Mouse (Mus musculus) MEL (cell line): Measurements from ENCODE around the gene D630003M21Rik. TPM values are rescaled to one million over a fixed set of nuclear protein-coding genes. Genes with fewer than 3 reads are reported as not detected.

ENCODE experiments used
- DNase-seq: peaks from one replicate; pipeline ENCODE4 v3.0.0; 2011; ENCODE audit warnings: low read depth, low spot score
- H3K27ac ChIP-seq: 2 replicates; pipeline ENCODE4 v1.5.1; 2012; ENCODE audit warnings: low read depth, mild to moderate bottlenecking, control low read depth, low read length, moderate library complexity; ENCODE audit not compliant: control insufficient read depth
- H3K27me3 ChIP-seq, 2 experiments: fragments of 150-350 bp in 1 of 2; sonication (generic) in 1 of 2; 2 replicates each; pipeline ENCODE4 v1.6.1; 2012; ENCODE audit warnings: low read length in 2 of 2, mild to moderate bottlenecking in 2 of 2, improper control_type of control experiment in 1 of 2, moderate library complexity in 1 of 2; ENCODE audit not compliant: insufficient read depth in 2 of 2, control insufficient read depth in 1 of 2
- H3K36me3 ChIP-seq, 2 experiments: 2 replicates each; pipeline ENCODE4 v1.6.1; 2012 to 2014; ENCODE audit warnings: low read length in 2 of 2, improper control_type of control experiment in 1 of 2, inconsistent platforms in 1 of 2, mild to moderate bottlenecking in 1 of 2; ENCODE audit not compliant: insufficient read depth in 2 of 2, control insufficient read depth in 1 of 2
- H3K4me1 ChIP-seq, 2 experiments: fragments of 150-350 bp in 1 of 2; sonication (generic) in 1 of 2; 2 replicates each; pipeline ENCODE4 v1.6.1; 2012; ENCODE audit warnings: low read length in 2 of 2, improper control_type of control experiment in 1 of 2, mild to moderate bottlenecking in 1 of 2; ENCODE audit not compliant: insufficient read depth in 2 of 2, control insufficient read depth in 1 of 2
- H3K4me3 ChIP-seq, 2 experiments: fragments of 150-350 bp in 1 of 2; sonication (generic) in 1 of 2; 2 replicates each; pipeline ENCODE4 v1.5.1; 2012; ENCODE audit warnings: low read depth in 2 of 2, low read length in 2 of 2, mild to moderate bottlenecking in 2 of 2, moderate library complexity in 2 of 2, control low read depth in 1 of 2, improper control_type of control experiment in 1 of 2; ENCODE audit not compliant: control insufficient read depth in 1 of 2, insufficient read depth in 1 of 2
- H3K79me2 ChIP-seq: 2 replicates; pipeline ENCODE4 v1.6.1; 2012; ENCODE audit warnings: mild to moderate bottlenecking, low read length, moderate library complexity; ENCODE audit not compliant: control insufficient read depth, poor library complexity, insufficient read depth
- H3K9ac ChIP-seq: 2 replicates; pipeline ENCODE4 v1.6.1; 2012; ENCODE audit warnings: low read depth, mild to moderate bottlenecking, control low read depth, low read length, moderate library complexity; ENCODE audit not compliant: control insufficient read depth, poor library complexity, severe bottlenecking
- H3K9me3 ChIP-seq: fragments of 150-350 bp; sonication (generic); replicated peaks from 2 replicates; pipeline ENCODE4 v1.6.1; 2012; ENCODE audit warnings: mild to moderate bottlenecking, low read length, improper control_type of control experiment, moderate library complexity; ENCODE audit not compliant: insufficient read depth
- BHLHE40 ChIP-seq: IDR thresholded peaks from 2 replicates; pipeline ENCODE4 v1.6.1; 2012; ENCODE audit warnings: low read depth, mild to moderate bottlenecking, inconsistent platforms, low read length, improper control_type of control experiment, borderline replicate concordance
- CHD1 ChIP-seq: IDR thresholded peaks from 2 replicates; pipeline ENCODE4 v1.6.1; 2012; ENCODE audit warnings: low read depth, mild to moderate bottlenecking, inconsistent platforms, low read length, improper control_type of control experiment
- CTCF ChIP-seq, 3 experiments: IDR thresholded peaks in 2 of 3; conservative IDR thresholded peaks in 1 of 3; 2 replicates each; pipeline ENCODE4 v1.5.1; 2011 to 2012; ENCODE audit warnings: low read length in 3 of 3, low read depth in 2 of 3, mild to moderate bottlenecking in 2 of 3, improper control_type of control experiment in 1 of 3, inconsistent platforms in 1 of 3, mixed read lengths in 1 of 3, moderate library complexity in 1 of 3; ENCODE audit not compliant: control insufficient read depth in 1 of 3, insufficient read depth in 1 of 3, poor library complexity in 1 of 3, severe bottlenecking in 1 of 3
- E2F4 ChIP-seq: IDR thresholded peaks from 2 replicates; pipeline ENCODE4 v1.6.1; 2011; ENCODE audit warnings: low read depth, low read length, improper control_type of control experiment, borderline replicate concordance
- ETS1 ChIP-seq: IDR thresholded peaks from 2 replicates; pipeline ENCODE4 v1.6.1; 2012; ENCODE audit warnings: low read depth, mild to moderate bottlenecking, inconsistent platforms, low read length, improper control_type of control experiment, moderate library complexity
- GABPA ChIP-seq: IDR thresholded peaks from 2 replicates; pipeline ENCODE4 v1.6.1; 2012; ENCODE audit warnings: low read depth, mild to moderate bottlenecking, inconsistent platforms, low read length, improper control_type of control experiment, moderate library complexity
- GATA1 ChIP-seq: IDR thresholded peaks from 2 replicates; pipeline ENCODE4 v1.6.1; 2011; ENCODE audit warnings: low read depth, low read length, improper control_type of control experiment
- MAFK ChIP-seq: IDR thresholded peaks from 2 replicates; pipeline ENCODE4 v1.6.1; 2011; ENCODE audit warnings: low read depth, mild to moderate bottlenecking, low read length, improper control_type of control experiment, borderline replicate concordance
- MAZ ChIP-seq: IDR thresholded peaks from 2 replicates; pipeline ENCODE4 v1.6.1; 2012; ENCODE audit warnings: low read depth, mild to moderate bottlenecking, inconsistent platforms, low read length, improper control_type of control experiment
- MXI1 ChIP-seq: IDR thresholded peaks from 2 replicates; pipeline ENCODE4 v1.6.1; 2011; ENCODE audit warnings: mild to moderate bottlenecking, low read depth, low read length, improper control_type of control experiment
- MYB ChIP-seq: IDR thresholded peaks from 2 replicates; pipeline ENCODE4 v1.6.1; 2011; ENCODE audit warnings: mild to moderate bottlenecking, low read depth, low read length, improper control_type of control experiment
- POLR2A ChIP-seq, 2 experiments: IDR thresholded peaks; 2 replicates each; pipeline ENCODE4 v1.6.1; 2011 to 2012; ENCODE audit warnings: low read length in 2 of 2, mild to moderate bottlenecking in 2 of 2, control low read depth in 1 of 2, improper control_type of control experiment in 1 of 2, low read depth in 1 of 2, moderate library complexity in 1 of 2; ENCODE audit not compliant: control insufficient read depth in 1 of 2, insufficient read depth in 1 of 2, poor library complexity in 1 of 2
- RAD21 ChIP-seq: IDR thresholded peaks from 2 replicates; pipeline ENCODE4 v1.6.1; 2011; ENCODE audit warnings: mild to moderate bottlenecking, low read depth, low read length, improper control_type of control experiment
- RCOR1 ChIP-seq: IDR thresholded peaks from 2 replicates; pipeline ENCODE4 v1.6.1; 2012; ENCODE audit warnings: low read depth, mild to moderate bottlenecking, inconsistent platforms, low read length, improper control_type of control experiment
- TAL1 ChIP-seq: IDR thresholded peaks from 2 replicates; pipeline ENCODE4 v1.6.1; 2012; ENCODE audit warnings: mild to moderate bottlenecking, inconsistent platforms, low read length, moderate library complexity, mixed read lengths
- TBP ChIP-seq: IDR thresholded peaks from 2 replicates; pipeline ENCODE4 v1.8.0; 2011; ENCODE audit warnings: low read depth, low read length, improper control_type of control experiment
- UBTF ChIP-seq: IDR thresholded peaks from 2 replicates; pipeline ENCODE4 v1.6.1; 2012; ENCODE audit warnings: low read depth, mild to moderate bottlenecking, inconsistent platforms, low read length, improper control_type of control experiment, moderate library complexity, borderline replicate concordance; ENCODE audit not compliant: insufficient read depth
- USF2 ChIP-seq, 2 experiments: IDR thresholded peaks; 2 replicates each; pipeline ENCODE4 v1.6.1; 2011 to 2012; ENCODE audit warnings: improper control_type of control experiment in 2 of 2, low read length in 2 of 2, borderline replicate concordance in 1 of 2, inconsistent platforms in 1 of 2, low read depth in 1 of 2, mild to moderate bottlenecking in 1 of 2; ENCODE audit not compliant: insufficient read depth in 1 of 2
- ZKSCAN1 ChIP-seq: IDR thresholded peaks from 2 replicates; pipeline ENCODE4 v1.6.1; 2012; ENCODE audit warnings: low read depth, mild to moderate bottlenecking, inconsistent platforms, low read length, improper control_type of control experiment, moderate library complexity
- ZNF384 ChIP-seq: IDR thresholded peaks from 2 replicates; pipeline ENCODE4 v1.6.1; 2012; ENCODE audit warnings: low read depth, mild to moderate bottlenecking, inconsistent platforms, low read length, improper control_type of control experiment
- polyA plus RNA-seq, 2 experiments: library from polyadenylated mRNA; stranded (reverse) in 1 of 2; unstranded in 1 of 2; fragments of >175 nt in 1 of 2; fragments of >200 nt in 1 of 2; gene quantifications; 2 replicates each; pipeline versions ENCODE4 v1.2.1 to v1.2.4; 2012; ENCODE audit warnings: low replicate concordance in 2 of 2, low read depth in 1 of 2; ENCODE audit not compliant: insufficient read length in 2 of 2, insufficient read depth in 1 of 2, missing spikeins in 1 of 2
- total RNA-seq: library from RNA; depleted of rRNA; stranded (reverse); fragments of 300-350 nt; gene quantifications from 2 replicates; pipeline ENCODE4 v1.2.3, GENCODE M21; 2012

Gene D630003M21Rik
- total and polyA plus RNA-seq, 3 experiments = 0.10 TPM; not detected in 2

DNA sequence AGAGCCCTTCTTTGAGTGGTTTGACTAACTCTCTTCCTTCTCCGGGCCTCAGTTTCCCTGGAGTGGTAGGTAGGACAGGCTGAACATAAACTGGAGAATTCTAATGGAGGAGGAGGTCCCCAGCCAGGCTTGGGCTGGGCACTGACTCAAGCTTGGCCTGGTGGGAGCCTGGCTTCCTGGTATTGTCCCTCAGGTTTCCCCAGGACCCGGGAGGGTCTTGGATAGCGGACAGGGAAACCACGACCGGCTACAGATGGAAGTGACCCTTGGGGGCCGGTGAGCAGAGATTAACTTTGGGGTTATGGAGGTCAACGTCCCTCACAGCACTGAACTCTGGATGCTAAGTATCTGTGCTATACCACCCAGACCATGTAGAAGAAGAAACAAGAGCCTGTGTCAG lies 87.8 kb downstream of the D630003M21Rik start:
- Histone ChIP-seq H3K79me2 (no peaks in the 10 kb centered on the region), H3K4me1 (peaks cover 19 to 39% of the 10 kb centered on the region in 2 experiments), H3K27me3 (no peaks in the 10 kb centered on the region), H3K4me3 (no peak overlapping the region), H3K9ac (no peak overlapping the region; the same call in 1 of the 2 replicates), H3K27ac (no peak overlapping the region; the same call in 1 of the 2 replicates), H3K9me3 (no peaks in the 10 kb centered on the region), H3K36me3 (peaks cover 0 to 18% of the 10 kb centered on the region in 2 experiments; a peak in 2 of 4 replicates)
- no peak for DNase-seq
- TF ChIP-seq CTCF (IDR thresholded peaks at IDR 0.05 in 2 of 3, conservative IDR thresholded peaks at IDR 0.05 in 1 of 3; ENCODE audit: control insufficient read depth in 1 of 3, insufficient read depth in 1 of 3, low read depth in 2 of 3, low read length in 3 of 3, poor library complexity in 1 of 3, severe bottlenecking in 1 of 3) = no peak
- no peak for TF ChIP-seq TBP
- no peak for TF ChIP-seq GATA1
- no peak for TF ChIP-seq ZKSCAN1
- no peak for TF ChIP-seq MXI1

DNA sequence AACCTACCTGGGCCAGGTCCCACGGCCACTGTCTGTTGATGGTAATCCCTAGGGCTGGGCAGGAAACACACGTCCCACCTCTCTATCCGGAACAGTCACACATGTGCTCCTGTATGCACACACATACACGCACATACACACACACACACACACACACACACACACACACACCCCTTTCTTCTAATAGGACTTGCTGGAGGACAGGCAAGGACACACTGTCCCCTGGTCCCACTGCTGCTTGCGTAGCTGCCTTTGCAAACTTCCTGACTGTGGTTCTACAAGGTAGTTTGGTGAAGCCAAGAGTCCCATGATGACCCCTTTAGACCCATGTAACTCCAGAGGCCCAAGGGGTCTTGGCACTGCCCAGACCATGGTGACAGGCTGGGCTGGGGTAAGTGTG lies 88.4 kb downstream of the D630003M21Rik start:
- TF ChIP-seq E2F4 (no peak), MAFK (no peak), MAZ (no peak), UBTF (no peak), ZNF384 (no peak), POLR2A (IDR thresholded peaks at IDR 0.05; ENCODE audit: control insufficient read depth in 1 of 2, insufficient read depth in 1 of 2, low read depth in 1 of 2, low read length in 2 of 2, poor library complexity in 1 of 2) (no peak), GABPA (no peak), TAL1 (no peak), BHLHE40 (no peak), RAD21 (no peak), MXI1 (no peak), ETS1 (no peak), RCOR1 (no peak), CHD1 (no peak), MYB (no peak), USF2 (IDR thresholded peaks at IDR 0.05; ENCODE audit: borderline replicate concordance in 1 of 2, insufficient read depth in 1 of 2, low read depth in 1 of 2, low read length in 2 of 2) (no peak)
- no peaks in the 10 kb centered on the region for H3K9me3 ChIP-seq
- H3K9ac ChIP-seq = no peak overlapping the region
- H3K27ac ChIP-seq = no peak overlapping the region
- peaks cover 0 to 18% of the 10 kb centered on the region in 2 experiments; a peak in 2 of 4 replicates for H3K36me3 ChIP-seq
- no peak overlapping the region for H3K4me3 ChIP-seq
- no peaks in the 10 kb centered on the region for H3K79me2 ChIP-seq
- peaks cover 17 to 34% of the 10 kb centered on the region in 2 experiments for H3K4me1 ChIP-seq
- no peak for DNase-seq
- H3K27me3 ChIP-seq = no peaks in the 10 kb centered on the region
